Comparison of ENCODE assay signal across 8 mouse cellular contexts in the genomic region with DNA sequence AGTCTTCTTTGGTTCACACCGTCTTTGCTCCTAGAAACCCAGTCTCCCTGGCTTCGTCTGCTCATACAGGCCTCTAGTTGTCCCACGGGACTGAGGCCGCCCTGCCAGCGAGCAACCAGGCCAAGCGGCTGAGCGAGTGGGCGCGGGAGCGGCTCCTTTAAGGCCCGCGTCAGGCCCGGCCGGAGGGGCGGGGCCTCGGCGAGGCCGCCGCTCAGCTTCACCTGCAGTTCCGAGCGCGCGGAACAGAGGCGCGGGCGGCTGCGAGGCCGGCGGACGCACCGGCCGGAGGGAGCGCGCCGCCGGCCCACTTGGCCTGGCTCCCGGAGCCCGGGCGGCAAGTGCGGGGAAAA. TPM values are rescaled to one million over a fixed set of nuclear protein-coding genes. Genes with fewer than 3 reads are reported as not detected.
DNase-seq lines count a peak whose midpoint lies in the region; ATAC-seq and TF ChIP-seq lines count a peak whose summit lies in the region.

A gene (plus strand): TSS at position 241 of the 350 bp plus-strand sequence.

- under 1% methylated on average over 40 of the region's 40 CpGs for WGBS in forebrain, embryonic 16.5 days
- under 1% methylated on average over 30 of the region's 40 CpGs for WGBS in liver, embryonic 16.5 days (ENCODE audit: insufficient replicate concordance)
- under 1% methylated on average over 37 of the region's 40 CpGs for WGBS in neural tube, embryonic 15.5 days

- peak; percentile 82 for ATAC-seq in cerebellum, adult (ENCODE audit: insufficient number of reproducible peaks, low FRiP score, low TSS enrichment)
- peak; percentile 85 for ATAC-seq in forebrain, embryonic 16.5 days
- ATAC-seq in liver, embryonic 16.5 days (ENCODE audit: low read depth): peak; percentile 71
- peak; percentile 90 for ATAC-seq in neural tube, embryonic 15.5 days (ENCODE audit: low FRiP score)
- ATAC-seq in activated CD4-positive, CD25-positive, alpha-beta regulatory T cell, adult 4 months: no peak

- H3K9me3 ChIP-seq in ES-Bruce4 (replicated peaks; ENCODE audit: control insufficient read depth, insufficient read depth, low read length, poor library complexity, severe bottlenecking): no peaks in the 10 kb centered on the region
- H3K9me3 ChIP-seq in forebrain, embryonic 16.5 days (ENCODE audit: control insufficient read depth, low read length): no peaks in the 10 kb centered on the region
- H3K9me3 ChIP-seq in liver, embryonic 16.5 days (replicated peaks; ENCODE audit: control insufficient read depth, low read length): no peaks in the 10 kb centered on the region
- H3K9me3 ChIP-seq in neural tube, embryonic 15.5 days (replicated peaks): no peaks in the 10 kb centered on the region

- TF ChIP-seq POLR2A in ES-Bruce4 (IDR thresholded peaks at IDR 0.05; ENCODE audit: insufficient read depth, low read length): no peak

- no peak for TF ChIP-seq EP300 in ES-Bruce4 (IDR thresholded peaks at IDR 0.05; ENCODE audit: insufficient read depth, low read depth, low read length)

- H3K36me3 ChIP-seq in ES-Bruce4 (ENCODE audit: control insufficient read depth, insufficient read depth, low read length, poor library complexity, severe bottlenecking): no peaks in the 10 kb centered on the region
- no peaks in the 10 kb centered on the region for H3K36me3 ChIP-seq in forebrain, embryonic 16.5 days (ENCODE audit: control insufficient read depth, insufficient read depth)
- H3K36me3 ChIP-seq in liver, embryonic 16.5 days (ENCODE audit: control insufficient read depth, insufficient read depth): no peaks in the 10 kb centered on the region
- no peaks in the 10 kb centered on the region for H3K36me3 ChIP-seq in neural tube, embryonic 15.5 days

- H3K27ac ChIP-seq in ES-Bruce4 (ENCODE audit: insufficient read depth, low read length): no peak within 1 kb of the TSS
- peak within 1 kb of the TSS; percentile 86 for H3K27ac ChIP-seq in forebrain, embryonic 16.5 days (ENCODE audit: low read length)
- H3K27ac ChIP-seq in liver, embryonic 16.5 days (ENCODE audit: low read length): no peak within 1 kb of the TSS
- peak within 1 kb of the TSS; percentile 89 for H3K27ac ChIP-seq in neural tube, embryonic 15.5 days (replicated peaks)

- H3K27me3 ChIP-seq in ES-Bruce4 (ENCODE audit: control insufficient read depth, insufficient read depth, low read length, poor library complexity, severe bottlenecking): no peaks in the 10 kb centered on the region
- no peaks in the 10 kb centered on the region for H3K27me3 ChIP-seq in forebrain, embryonic 16.5 days (replicated peaks; ENCODE audit: control insufficient read depth, insufficient read depth, low read length)
- peaks cover 43% of the 10 kb centered on the region for H3K27me3 ChIP-seq in liver, embryonic 16.5 days (ENCODE audit: control insufficient read depth, insufficient read depth, low read depth, low read length)
- peaks cover 11% of the 10 kb centered on the region; the same call in 1 of the 2 replicates for H3K27me3 ChIP-seq in neural tube, embryonic 15.5 days (replicated peaks)

- peak; percentile 65 for DNase-seq in heart, postnatal 4 days
- DNase-seq in layer of hippocampus, adult 18-20 months (ENCODE audit: low spot score in 2 of 2): peak; percentile 35 to 62

- no peak for TF ChIP-seq CTCF in ES-Bruce4 (IDR thresholded peaks at IDR 0.05; ENCODE audit: low read depth, low read length)

- H3K9ac ChIP-seq in ES-Bruce4 (ENCODE audit: low read depth, poor library complexity, severe bottlenecking): peak within 1 kb of the TSS; percentile 91
- H3K9ac ChIP-seq in forebrain, embryonic 16.5 days (replicated peaks; ENCODE audit: low read depth, low read length): peak within 1 kb of the TSS; percentile 83
- no peak within 1 kb of the TSS for H3K9ac ChIP-seq in liver, embryonic 16.5 days (ENCODE audit: low read depth, low read length)
- peak within 1 kb of the TSS; percentile 80 for H3K9ac ChIP-seq in neural tube, embryonic 15.5 days (replicated peaks)

- H3K4me3 ChIP-seq in ES-Bruce4 (ENCODE audit: low read depth, low read length): peak within 1 kb of the TSS; percentile 76
- peak within 1 kb of the TSS; percentile 72 for H3K4me3 ChIP-seq in forebrain, embryonic 16.5 days (replicated peaks; ENCODE audit: low read length)
- peak within 1 kb of the TSS; percentile 51 for H3K4me3 ChIP-seq in liver, embryonic 16.5 days (ENCODE audit: low read depth, low read length)
- H3K4me3 ChIP-seq in neural tube, embryonic 15.5 days (replicated peaks): peak within 1 kb of the TSS; percentile 83

- H3K4me2 ChIP-seq in forebrain, embryonic 16.5 days (ENCODE audit: low read length): peak within 1 kb of the TSS; percentile 77
- peak within 1 kb of the TSS; percentile 64 for H3K4me2 ChIP-seq in liver, embryonic 16.5 days (ENCODE audit: low read depth, low read length)
- H3K4me2 ChIP-seq in neural tube, embryonic 15.5 days: peak within 1 kb of the TSS; percentile 90

- H3K4me1 ChIP-seq in ES-Bruce4 (ENCODE audit: control insufficient read depth, insufficient read depth, low read length): no peaks in the 10 kb centered on the region
- H3K4me1 ChIP-seq in forebrain, embryonic 16.5 days (replicated peaks; ENCODE audit: control insufficient read depth, insufficient read depth, low read length): peaks cover 41% of the 10 kb centered on the region
- no peaks in the 10 kb centered on the region for H3K4me1 ChIP-seq in liver, embryonic 16.5 days (ENCODE audit: control insufficient read depth, low read depth, low read length)
- peaks cover 45% of the 10 kb centered on the region for H3K4me1 ChIP-seq in neural tube, embryonic 15.5 days

RNA-seq across cellular contexts. Expression of the gene that starts here (rescaled TPM):
- 1.4 and 2.4 TPM in 2 replicates for polyA plus RNA-seq in ES-Bruce4 (2011; ENCODE audit: insufficient read depth, insufficient read length, low read depth, missing spikeins)
- 57.4 and 59.4 TPM in 2 replicates for polyA plus RNA-seq in forebrain, embryonic 16.5 days (2015; fragmentation: Nextera tagmentation; extraction: Ambion mirVana)
- 1 to 10 TPM; 2.0 to 2.2 TPM for total RNA-seq in heart, postnatal 4 days (2021)
- total RNA-seq in layer of hippocampus, adult 18-20 months (2021): 10 to 100 TPM in 1 of 2 experiments, 1 to 10 TPM in 1; 8.7 to 10.3 TPM
- 0.40 and 0.55 TPM in 2 replicates for polyA plus RNA-seq in liver, embryonic 16.5 days (2015; fragmentation: Nextera tagmentation; extraction: Ambion mirVana)
- polyA plus RNA-seq in neural tube, embryonic 15.5 days (2015; fragmentation: Nextera tagmentation; extraction: Ambion mirVana): 39.6 TPM in 2 replicates
- under 1 TPM; 0.14 to 0.20 TPM for polyA plus RNA-seq in activated CD4-positive, CD25-positive, alpha-beta regulatory T cell, adult 4 months (2017; shearing (Covaris generic))

Comparison
In these comparisons a context has a peak if more than half of its experiments do, and no peak if none do; other contexts are left out.
1. RNA of the gene that starts here (polyA plus RNA-seq): 57.4 to 59.4 TPM in forebrain, embryonic 16.5 days and 39.6 TPM in neural tube, embryonic 15.5 days; 1.4 to 2.4 TPM in ES-Bruce4, 0.40 to 0.55 TPM in liver, embryonic 16.5 days and 0.14 to 0.20 TPM in activated CD4-positive, CD25-positive, alpha-beta regulatory T cell, adult 4 months; every median in the first group is over 10 times any median in the second.
2. Peak in ATAC-seq, H3K4me3 ChIP-seq and H3K4me2 ChIP-seq in liver, embryonic 16.5 days; RNA of the gene not detected or under 1 TPM.
3. H3K27ac ChIP-seq: peak in forebrain, embryonic 16.5 days (single experiment) and neural tube, embryonic 15.5 days (single experiment); none in ES-Bruce4 (single experiment) and liver, embryonic 16.5 days (single experiment).
4. Peak in every context shown above with its lines, with median percentiles within 50 percentile points of each other: H3K4me3 ChIP-seq and H3K4me2 ChIP-seq.